Mouse (Mus musculus): Measurements from ENCODE around the gene Heg1.

DNA sequence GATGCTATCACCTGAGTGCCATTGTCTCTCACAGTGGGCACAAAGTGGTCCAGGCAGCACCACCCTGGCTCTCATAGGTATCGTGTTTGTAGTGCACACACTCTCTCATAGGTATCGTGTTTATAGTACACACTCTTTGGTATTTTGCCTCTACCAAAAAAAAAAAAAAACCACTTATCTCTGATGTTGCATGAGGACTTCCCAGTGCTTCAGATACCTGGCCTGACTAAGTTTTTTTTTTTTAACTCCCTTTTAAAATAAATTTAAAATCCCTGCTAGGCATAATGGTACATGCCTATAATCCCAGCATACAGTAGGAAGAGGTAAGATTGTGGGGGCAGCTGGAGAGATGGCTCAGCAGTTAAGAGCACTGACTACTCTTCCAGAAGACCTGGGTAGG, 81.3 kb downstream of the Heg1 start:
- TF ChIP-seq CTCF (conservative IDR thresholded peaks at IDR 0.05; ENCODE audit: low read length) = no peak
- no peak for TF ChIP-seq POU5F1 (IDR thresholded peaks at IDR 0.05; ENCODE audit: borderline replicate concordance, low read length)
- no peak for TF ChIP-seq NANOG (IDR thresholded peaks at IDR 0.05; ENCODE audit: borderline replicate concordance, low read length)

All from E14TG2a.4 (cell line).